Mouse (Mus musculus) midbrain, embryonic 11.5 days (tissue): ENCODE measurements around the gene Olfr523. TPM values are rescaled to one million over a fixed set of nuclear protein-coding genes. Genes with fewer than 3 reads are reported as not detected.

Experiments used
- ATAC-seq: fragments of 200-750 bp; cut with Nextera tagmentation; 2 replicates; pipeline ENCODE4 v1.8.0; 2017; ENCODE audit warnings: moderate TSS enrichment, moderate library complexity; ENCODE audit not compliant: low FRiP score
- DNase-seq: peaks from one replicate; pipeline ENCODE4 v3.0.0; 2015; ENCODE audit warnings: low spot score; ENCODE audit errors: missing footprints
- H3K27ac ChIP-seq: fragments of 300-500 bp; sonication (generic); 2 replicates; pipeline ENCODE4 v1.5.1; 2014; ENCODE audit warnings: low read depth, low read length
- H3K27me3 ChIP-seq: fragments of 300-500 bp; sonication (generic); 2 replicates; pipeline ENCODE4 v1.6.1; 2014; ENCODE audit warnings: mild to moderate bottlenecking, low read length, moderate library complexity, mixed read lengths; ENCODE audit not compliant: control insufficient read depth, insufficient read depth
- H3K36me3 ChIP-seq: fragments of 300-500 bp; sonication (generic); 2 replicates; pipeline ENCODE4 v1.6.1; 2014; ENCODE audit warnings: mild to moderate bottlenecking, low read length, moderate library complexity, mixed read lengths; ENCODE audit not compliant: control insufficient read depth, insufficient read depth
- H3K4me1 ChIP-seq: fragments of 300-500 bp; sonication (generic); 2 replicates; pipeline ENCODE4 v1.6.1; 2014; ENCODE audit warnings: low read length; ENCODE audit not compliant: control insufficient read depth, insufficient read depth
- H3K4me2 ChIP-seq: fragments of 300-500 bp; sonication (generic); 2 replicates; pipeline ENCODE4 v1.6.1; 2014; ENCODE audit warnings: mild to moderate bottlenecking, moderate library complexity
- H3K4me3 ChIP-seq: fragments of 300-500 bp; sonication (generic); 2 replicates; pipeline ENCODE4 v1.5.1; 2014; ENCODE audit warnings: low read depth, low read length
- H3K9ac ChIP-seq: fragments of 300-500 bp; sonication (generic); 2 replicates; pipeline ENCODE4 v1.6.1; 2014; ENCODE audit warnings: low read length
- H3K9me3 ChIP-seq: fragments of 300-500 bp; sonication (generic); 2 replicates; pipeline ENCODE4 v1.6.1; 2016; ENCODE audit warnings: low read length; ENCODE audit not compliant: control insufficient read depth
- WGBS: fragments of 180-500 bp; shearing (Covaris S2); extraction: QIAGEN DNeasy Blood & Tissue Kit; methylation state at CpG from one replicate; pipeline ENCODE4 v1.1.7; 2014; 5-methylcytosine and 5-hydroxymethylcytosine counted together
- polyA plus RNA-seq: library from polyadenylated mRNA; unstranded; fragments of >200 nt; fragmentation: Nextera tagmentation; extraction: Ambion mirVana; gene quantifications from 2 replicates; pipeline ENCODE4 v1.2.1, GENCODE M21; 2014

Olfr523 gene
- polyA plus RNA-seq, 1 experiment from 2014 or later, result not detected

GRCm38 (mm10) chr7:140208153-140208552, 35.1 kb downstream of the Olfr523 start:
- H3K27me3 ChIP-seq, result no peaks in the 10 kb centered on the region
- H3K4me3 ChIP-seq, result no peak overlapping the region
- DNase-seq (peak; percentile 54), ATAC-seq (no peak)
- no peak overlapping the region for H3K27ac ChIP-seq
- H3K4me2 ChIP-seq, result no peak overlapping the region
- no peaks in the 10 kb centered on the region for H3K36me3 ChIP-seq
- no peaks in the 10 kb centered on the region for H3K4me1 ChIP-seq
- H3K9me3 ChIP-seq, result no peaks in the 10 kb centered on the region
- no peak overlapping the region for H3K9ac ChIP-seq
- 82% methylated on average over 8 of the region's 8 CpGs for WGBS

- ATAC-seq (no peak), DNase-seq (peak; percentile 21)
- no peaks in the 10 kb centered on the region for H3K4me1 ChIP-seq
- no peaks in the 10 kb centered on the region for H3K27me3 ChIP-seq
- no peaks in the 10 kb centered on the region for H3K36me3 ChIP-seq
- no peak overlapping the region for H3K4me2 ChIP-seq
- 81% methylated on average over 3 of the region's 3 CpGs for WGBS
- no peaks in the 10 kb centered on the region for H3K9me3 ChIP-seq
- H3K27ac ChIP-seq, result no peak overlapping the region
- no peak overlapping the region for H3K4me3 ChIP-seq
- no peak overlapping the region for H3K9ac ChIP-seq
These were observed 35.7 kb downstream of the Olfr523 start for GRCm38 (mm10) chr7:140208677-140209076.

GRCm38 (mm10) chr7:140213841-140214240, 40.8 kb downstream of the Olfr523 start:
- Histone ChIP-seq H3K4me2 (no peak overlapping the region), H3K9ac (no peak overlapping the region), H3K27ac (no peak overlapping the region), H3K36me3 (no peaks in the 10 kb centered on the region), H3K4me1 (no peaks in the 10 kb centered on the region), H3K27me3 (no peaks in the 10 kb centered on the region), H3K4me3 (no peak overlapping the region), H3K9me3 (no peaks in the 10 kb centered on the region)
- DNase-seq, result no peak
- ATAC-seq, result no peak
- 89% methylated on average over 5 of the region's 5 CpGs for WGBS

GRCm38 (mm10) chr7:140217967-140218366, 45.0 kb downstream of the Olfr523 start, which contains the start of gene Cd163l1:
TSS of gene Cd163l1 (plus strand) at chr7:140218267.
- Histone ChIP-seq H3K4me1 (no peaks in the 10 kb centered on the region), H3K9ac (no peak within 1 kb of the TSS), H3K36me3 (no peaks in the 10 kb centered on the region), H3K9me3 (no peaks in the 10 kb centered on the region), H3K27me3 (no peaks in the 10 kb centered on the region), H3K4me2 (no peak within 1 kb of the TSS), H3K4me3 (no peak within 1 kb of the TSS), H3K27ac (no peak within 1 kb of the TSS)
- no peak for ATAC-seq
- DNase-seq, result no peak
- 92% methylated on average over 2 of the region's 2 CpGs for WGBS

- WGBS, result 5% methylated on average over 1 of the region's 1 CpGs
- no peaks in the 10 kb centered on the region for H3K36me3 ChIP-seq
- DNase-seq (no peak), ATAC-seq (no peak)
- no peak overlapping the region for H3K4me3 ChIP-seq
- H3K4me2 ChIP-seq, result no peak overlapping the region
- H3K27ac ChIP-seq, result no peak overlapping the region
- no peak overlapping the region for H3K9ac ChIP-seq
- H3K27me3 ChIP-seq, result no peaks in the 10 kb centered on the region
- H3K4me1 ChIP-seq, result no peaks in the 10 kb centered on the region
- H3K9me3 ChIP-seq, result no peaks in the 10 kb centered on the region
These were observed 46.3 kb downstream of the Olfr523 start for GRCm38 (mm10) chr7:140219268-140219667.

GRCm38 (mm10) chr7:140220375-140220774, 47.4 kb downstream of the Olfr523 start:
- Histone ChIP-seq H3K4me1 (no peaks in the 10 kb centered on the region), H3K4me3 (no peak overlapping the region), H3K4me2 (no peak overlapping the region), H3K9me3 (no peaks in the 10 kb centered on the region), H3K27me3 (no peaks in the 10 kb centered on the region), H3K27ac (no peak overlapping the region), H3K36me3 (no peaks in the 10 kb centered on the region), H3K9ac (no peak overlapping the region)
- WGBS, result 85% methylated on average over 4 of the region's 4 CpGs
- no peak for ATAC-seq
- DNase-seq, result no peak

- no peak overlapping the region for H3K27ac ChIP-seq
- H3K9me3 ChIP-seq, result no peaks in the 10 kb centered on the region
- H3K36me3 ChIP-seq, result no peaks in the 10 kb centered on the region
- H3K27me3 ChIP-seq, result no peaks in the 10 kb centered on the region
- no peak overlapping the region for H3K4me2 ChIP-seq
- no peak overlapping the region for H3K9ac ChIP-seq
- H3K4me1 ChIP-seq, result no peaks in the 10 kb centered on the region
- ATAC-seq, result no peak
- H3K4me3 ChIP-seq, result no peak overlapping the region
- WGBS, result 85% methylated on average over 13 of the region's 13 CpGs
- DNase-seq, result no peak
These were observed 51.2 kb downstream of the Olfr523 start for GRCm38 (mm10) chr7:140224209-140224608.

Other genes with a start within 250 kb of the Olfr523 start
- not detected in 2 replicates for gene Utf1, start 229.4 kb upstream of the Olfr523 start, polyA plus RNA-seq
- 0.34 and 1.2 TPM in 2 replicates for gene 6430531B16Rik, start 194.5 kb upstream of the Olfr523 start, polyA plus RNA-seq
- gene Adam8, start 180.7 kb upstream of the Olfr523 start, polyA plus RNA-seq, result 1.8 TPM in 2 replicates
- 36.3 and 43.1 TPM in 2 replicates for gene Zfp511, start 136.8 kb upstream of the Olfr523 start, polyA plus RNA-seq
- 58.9 and 62.6 TPM in 2 replicates for gene Tubgcp2, start 136.5 kb upstream of the Olfr523 start, polyA plus RNA-seq
- gene Msx3, start 124.1 kb upstream of the Olfr523 start, polyA plus RNA-seq, result 6.1 and 8.0 TPM in 2 replicates
- 7.6 and 8.8 TPM in 2 replicates for gene Caly, start 90.7 kb upstream of the Olfr523 start, polyA plus RNA-seq
- gene Prap1, start 79.8 kb upstream of the Olfr523 start, polyA plus RNA-seq, result not detected in 2 replicates
- gene Fuom, start 70.8 kb upstream of the Olfr523 start, polyA plus RNA-seq, result 13.5 and 13.8 TPM in 2 replicates
- gene Paox, start 57.4 kb upstream of the Olfr523 start, polyA plus RNA-seq, result 12.1 and 14.7 TPM in 2 replicates
- 163 and 178 TPM in 2 replicates for gene Echs1, start 56.7 kb upstream of the Olfr523 start, polyA plus RNA-seq
- gene Mtg1, start 35.7 kb upstream of the Olfr523 start, polyA plus RNA-seq, result 21.4 and 31.2 TPM in 2 replicates
- 0.59 and 0.89 TPM in 2 replicates for gene Sprn, start 18.3 kb upstream of the Olfr523 start, polyA plus RNA-seq
- gene Olfr522, start 8.5 kb upstream of the Olfr523 start, polyA plus RNA-seq, result not detected in 2 replicates
- not detected in 2 replicates for gene Olfr524, start 32.7 kb downstream of the Olfr523 start, polyA plus RNA-seq
- not detected in 2 replicates for gene Cd163l1, start 45.0 kb downstream of the Olfr523 start, polyA plus RNA-seq
- not detected in 2 replicates for gene 5830411N06Rik, start 74.1 kb downstream of the Olfr523 start, polyA plus RNA-seq
- not detected in 2 replicates for gene Olfr525, start 147.6 kb downstream of the Olfr523 start, polyA plus RNA-seq
- gene Olfr527, start 160.8 kb downstream of the Olfr523 start, polyA plus RNA-seq, result not detected in 2 replicates
- gene Olfr60, start 188.5 kb downstream of the Olfr523 start, polyA plus RNA-seq, result not detected in 2 replicates
- gene Olfr530, start 203.1 kb downstream of the Olfr523 start, polyA plus RNA-seq, result not detected in 2 replicates
- gene Olfr531, start 229.7 kb downstream of the Olfr523 start, polyA plus RNA-seq, result not detected in 2 replicates
- not detected in 2 replicates for gene Olfr532, start 248.4 kb downstream of the Olfr523 start, polyA plus RNA-seq